Mouse (Mus musculus) megakaryocyte-erythroid progenitor cell, adult 5 weeks (primary cell): ENCODE data around the gene Sv2a. TPM values are rescaled to one million over a fixed set of nuclear protein-coding genes. Genes with fewer than 3 reads are reported as not detected.

Experiments
- polyA plus RNA-seq: library from polyadenylated mRNA; stranded (reverse); fragments of >175 nt; gene quantifications from 2 replicates; pipeline ENCODE4 v1.2.3, GENCODE M21; 2012

Sv2a gene
- 0.37 and 0.50 TPM in 2 replicates for polyA plus RNA-seq

DNA sequence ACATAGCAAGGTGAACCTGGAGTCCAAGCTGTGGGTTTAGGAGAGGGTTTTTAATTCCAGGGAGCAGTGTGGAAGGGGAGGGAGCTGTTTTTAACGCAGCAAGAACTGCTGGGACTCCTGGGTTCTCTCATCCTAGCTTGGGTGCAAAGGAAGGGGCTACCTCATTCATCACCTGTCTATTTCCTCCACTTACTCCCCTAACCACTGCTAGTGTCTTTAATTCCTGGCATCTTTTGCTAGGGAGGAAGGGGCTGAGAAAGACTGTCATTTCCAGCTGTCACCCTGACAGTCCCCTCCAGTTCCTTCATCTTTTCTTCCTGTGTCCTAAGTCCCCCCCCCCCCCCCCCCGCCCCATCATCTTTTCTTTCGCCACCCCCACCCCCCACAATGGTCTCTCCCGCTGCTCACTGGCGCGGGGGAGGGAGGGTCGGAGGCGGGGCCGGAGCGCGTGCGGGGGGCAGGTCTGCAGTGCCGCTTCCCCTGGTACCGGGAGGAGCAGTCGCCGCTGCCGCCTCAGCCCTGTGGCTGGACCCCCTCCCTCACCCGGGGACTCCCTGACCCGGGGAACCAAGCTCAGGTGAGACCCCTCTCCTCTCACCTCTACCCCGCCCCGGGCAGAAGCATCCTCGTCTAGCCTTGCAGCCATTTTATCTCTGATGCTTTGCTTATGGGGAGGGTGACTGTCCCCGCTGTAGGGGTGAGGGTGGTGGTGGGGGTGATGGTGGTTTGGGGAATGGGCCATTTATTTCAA is at the start of gene Sv2a:
TSS of gene Sv2a (plus strand) at position 425 of the 751 bp plus-strand sequence.

DNA sequence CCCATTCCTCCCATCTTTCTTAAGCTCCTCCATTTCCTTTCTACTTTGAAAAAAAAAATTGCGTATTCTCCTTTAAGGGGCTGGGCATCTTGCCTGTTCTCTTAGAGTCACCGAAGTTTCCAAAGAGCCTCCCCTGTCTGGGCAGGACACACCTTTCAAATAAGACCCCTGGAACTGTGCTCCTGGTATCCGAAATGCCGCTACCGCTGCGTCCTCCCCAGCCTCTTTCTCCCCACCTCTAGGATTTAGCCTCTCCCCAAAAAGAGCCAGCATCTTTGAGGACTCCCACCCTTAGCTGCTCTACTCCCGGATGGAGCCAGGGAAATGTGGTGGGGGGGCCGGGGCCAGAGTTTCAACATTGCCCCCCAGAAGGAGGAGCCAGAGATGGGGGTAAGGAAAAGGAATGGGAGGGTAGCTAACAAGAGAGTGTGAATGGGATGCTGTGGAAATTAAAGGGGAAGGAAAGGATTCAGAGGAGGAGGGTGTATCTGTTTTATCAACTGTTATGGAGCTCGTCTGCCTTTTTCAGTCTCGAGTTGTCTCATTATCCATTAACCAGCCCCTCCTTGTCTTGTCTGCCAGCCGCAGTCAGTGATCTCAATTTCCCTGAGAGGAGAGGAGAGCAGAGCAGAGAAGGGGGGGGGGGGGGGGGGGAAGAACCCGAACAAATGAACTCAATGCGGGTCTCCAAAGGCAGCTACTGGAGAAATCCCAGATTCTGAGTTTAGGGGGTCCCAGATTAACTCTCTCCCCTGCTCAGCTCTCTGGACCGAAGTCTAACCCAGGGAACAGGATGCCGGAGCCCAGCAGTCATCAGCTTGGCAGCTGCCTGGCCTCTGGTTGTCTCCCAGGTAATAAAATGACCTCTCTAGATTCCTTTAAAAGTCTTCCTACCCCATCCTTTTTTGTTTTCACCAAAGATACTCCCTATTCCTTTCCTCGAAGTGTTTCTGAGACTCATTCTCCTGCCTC is 18.8 kb upstream of the Sv2a start, which contains the start of gene Mtmr11:
TSS of gene Mtmr11 (plus strand) at position 136 of the 972 bp plus-strand sequence.

DNA sequence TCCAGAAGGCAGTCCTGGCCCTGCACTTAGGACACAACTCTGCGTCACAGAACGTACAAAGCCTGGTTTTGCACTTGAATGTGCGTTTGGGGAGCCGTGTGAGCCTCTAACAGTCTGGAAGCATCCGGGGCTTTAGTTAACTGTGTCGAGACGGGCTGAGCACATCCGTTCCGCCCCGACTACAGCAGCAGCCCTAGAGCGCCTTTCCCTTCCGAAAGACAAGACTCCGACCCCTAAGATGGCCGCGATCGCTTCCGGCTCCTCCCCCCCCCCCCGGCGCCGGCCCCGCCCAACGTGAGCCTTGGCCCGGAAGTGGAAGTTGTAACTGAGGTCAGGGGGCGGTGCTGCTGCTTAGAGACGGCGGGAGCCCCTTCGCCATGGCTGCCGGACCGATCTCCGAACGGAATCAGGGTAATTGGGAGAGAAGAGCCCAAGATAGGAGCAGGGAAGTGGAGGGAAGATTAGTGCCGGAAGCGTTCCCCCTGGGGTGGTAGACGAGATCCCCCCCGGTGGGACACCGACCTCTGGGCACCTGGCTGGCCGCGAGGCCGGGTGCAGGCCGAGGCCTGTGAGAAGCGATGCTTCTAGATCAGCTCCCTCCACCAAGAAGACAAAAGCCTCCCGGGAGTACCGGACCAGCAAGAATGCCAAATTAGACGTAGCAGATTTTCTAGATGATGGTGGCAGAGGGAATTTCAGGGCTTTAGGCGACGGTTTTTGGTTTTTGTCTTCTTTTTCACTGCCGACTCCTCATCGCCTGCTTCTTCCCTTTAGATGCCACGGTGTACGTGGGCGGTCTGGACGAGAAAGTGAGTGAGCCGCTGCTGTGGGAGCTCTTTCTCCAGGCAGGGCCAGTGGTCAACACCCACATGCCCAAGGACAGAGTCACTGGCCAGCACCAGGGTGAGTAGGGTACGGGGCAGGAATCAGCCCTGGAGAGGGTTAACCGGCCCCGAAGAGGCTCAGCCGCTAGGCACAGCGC is 8.5 kb upstream of the Sv2a start, which contains the start of gene Sf3b4:
TSS of gene Sf3b4 (plus strand) at position 136 of the 982 bp plus-strand sequence.

DNA sequence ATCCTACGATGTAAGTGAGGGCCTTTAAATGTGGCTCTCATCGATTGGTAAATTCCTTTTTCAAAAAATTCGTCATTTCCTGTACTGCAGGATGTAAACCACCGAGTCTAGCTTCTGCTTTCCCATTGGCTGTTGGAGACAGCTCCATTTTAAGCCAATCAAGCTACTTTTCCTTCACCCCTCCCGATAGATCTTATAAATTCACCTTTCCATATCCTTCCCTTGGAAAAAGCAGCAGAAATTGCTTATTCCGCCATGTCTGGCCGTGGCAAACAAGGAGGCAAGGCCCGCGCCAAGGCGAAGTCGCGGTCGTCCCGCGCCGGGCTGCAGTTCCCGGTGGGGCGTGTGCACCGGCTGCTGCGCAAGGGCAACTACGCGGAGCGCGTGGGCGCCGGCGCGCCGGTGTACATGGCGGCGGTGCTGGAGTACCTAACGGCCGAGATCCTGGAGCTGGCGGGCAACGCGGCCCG is 38.7 kb downstream of the Sv2a start, which contains the start of the genes Bola1 and Hist2h2ab:
TSS of gene Bola1 (minus strand) at position 49 of the 470 bp plus-strand sequence.
TSS of gene Hist2h2ab (plus strand) at position 205 of the 470 bp plus-strand sequence.

DNA sequence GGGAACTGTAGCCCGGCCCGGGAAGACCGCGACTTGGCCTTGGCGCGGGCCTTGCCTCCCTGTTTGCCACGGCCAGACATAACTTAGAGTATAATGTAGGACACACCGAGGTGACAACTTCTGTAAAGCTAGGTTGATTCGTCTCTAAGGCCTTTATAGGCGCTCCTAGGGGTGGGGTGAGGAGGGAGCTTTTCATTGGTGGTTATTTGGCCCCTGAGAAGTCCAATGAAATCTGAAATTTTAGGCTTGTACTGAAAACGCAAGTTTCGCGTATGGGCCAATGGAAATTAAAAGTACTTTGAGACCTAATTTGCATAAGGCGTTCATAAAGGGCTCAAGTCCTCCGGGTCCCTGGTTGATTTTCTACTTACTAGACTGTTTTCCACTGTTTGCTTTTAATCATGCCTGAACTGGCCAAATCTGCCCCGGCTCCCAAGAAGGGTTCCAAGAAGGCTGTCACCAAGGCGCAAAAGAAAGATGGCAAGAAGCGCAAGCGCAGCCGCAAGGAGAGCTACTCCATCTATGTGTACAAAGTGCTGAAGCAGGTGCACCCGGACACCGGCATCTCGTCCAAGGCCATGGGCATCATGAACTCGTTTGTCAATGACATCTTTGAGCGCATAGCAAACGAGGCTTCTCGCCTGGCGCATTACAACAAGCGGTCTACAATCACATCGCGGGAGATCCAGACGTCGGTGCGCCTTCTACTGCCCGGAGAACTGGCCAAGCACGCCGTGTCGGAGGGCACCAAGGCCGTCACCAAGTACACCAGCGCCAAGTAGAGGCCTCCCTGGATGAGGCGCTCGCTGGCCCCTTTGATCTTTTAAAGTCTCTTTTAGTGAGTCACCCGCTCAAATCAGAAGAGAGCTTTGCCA is 40.1 kb downstream of the Sv2a start, which contains the start of the genes Hist2h2ac and Hist2h2be:
TSS of gene Hist2h2ac (minus strand) at position 116 of the 875 bp plus-strand sequence.
TSS of gene Hist2h2be (plus strand) at position 355 of the 875 bp plus-strand sequence.

DNA sequence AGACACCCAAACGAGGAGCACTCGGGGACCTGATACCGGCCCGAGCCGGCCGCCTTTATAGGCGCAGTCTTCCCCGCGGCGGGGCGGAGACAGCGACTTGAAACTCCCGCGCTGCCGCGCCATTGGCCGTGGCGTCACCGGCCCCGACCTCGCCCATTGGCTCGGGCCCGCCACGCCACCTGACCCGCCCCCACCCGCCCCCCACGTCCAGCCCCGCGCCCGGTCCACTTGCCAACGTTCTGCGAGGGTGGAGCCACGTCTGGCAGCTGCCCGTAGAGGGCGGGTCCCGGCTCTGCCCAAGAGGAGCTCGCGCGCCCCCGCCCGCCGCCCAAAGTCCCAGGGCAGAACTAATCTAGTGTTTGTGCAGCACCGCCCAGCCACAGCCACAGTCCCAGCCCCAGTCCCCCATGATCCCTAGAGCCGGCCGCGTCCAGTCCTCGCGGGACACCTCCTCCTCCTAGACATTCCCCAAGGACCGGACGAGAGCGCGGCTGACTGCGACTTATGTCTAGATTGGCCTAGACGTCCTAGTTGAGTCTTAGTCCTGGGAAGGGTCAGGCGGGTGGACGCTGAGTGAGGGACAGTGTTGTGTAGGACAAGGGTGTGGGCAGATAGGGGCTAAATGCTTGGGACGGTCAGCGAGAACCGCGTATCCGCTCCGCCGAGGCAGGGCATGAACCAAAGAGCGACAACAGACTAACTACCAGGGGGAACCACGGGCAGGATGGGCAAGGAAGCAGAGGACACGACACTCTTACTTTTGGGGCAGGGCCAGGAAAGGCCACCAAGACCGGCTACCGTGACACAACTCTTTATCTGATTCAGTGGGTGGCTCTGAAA is 58.2 kb downstream of the Sv2a start, which contains the start of gene Hist2h3c2:
TSS of gene Hist2h3c2 (minus strand) at position 174 of the 840 bp plus-strand sequence.

DNA sequence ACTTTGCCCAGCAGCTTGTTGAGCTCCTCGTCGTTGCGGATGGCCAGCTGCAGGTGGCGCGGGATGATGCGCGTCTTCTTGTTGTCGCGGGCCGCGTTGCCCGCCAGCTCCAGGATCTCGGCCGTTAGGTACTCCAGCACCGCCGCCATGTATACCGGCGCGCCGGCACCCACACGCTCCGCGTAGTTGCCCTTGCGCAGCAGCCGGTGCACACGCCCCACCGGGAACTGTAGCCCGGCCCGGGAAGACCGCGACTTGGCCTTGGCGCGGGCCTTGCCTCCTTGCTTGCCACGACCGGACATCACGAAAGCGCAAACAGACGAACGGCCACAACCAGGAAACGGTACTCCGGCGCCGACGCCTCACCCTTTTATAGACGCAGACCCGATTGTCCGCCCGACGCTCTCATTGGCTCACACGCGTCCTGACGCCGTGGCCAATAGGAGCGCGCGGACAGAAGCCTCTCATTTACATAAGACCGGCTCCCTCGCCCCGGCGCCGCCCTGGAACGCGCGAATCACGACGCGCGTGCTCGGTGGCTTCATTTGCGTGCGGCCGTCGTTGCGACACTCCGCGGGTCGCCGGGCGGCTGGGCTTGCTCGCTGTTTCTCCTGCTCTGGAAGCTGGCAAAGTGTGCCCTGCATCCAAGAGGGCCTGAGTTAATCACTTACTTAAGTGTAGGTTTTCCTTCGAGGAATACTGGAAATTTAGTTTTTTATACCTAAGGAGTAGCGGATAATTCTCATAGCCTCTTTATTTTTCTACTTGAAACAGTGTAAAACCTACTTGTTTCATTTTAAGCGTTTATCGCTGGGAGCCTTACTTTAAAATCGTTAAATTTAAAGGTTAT is 59.2 kb downstream of the Sv2a start, which contains the start of gene Hist2h2aa2:
TSS of gene Hist2h2aa2 (minus strand) at position 328 of the 850 bp plus-strand sequence.

Other genes with a start within 250 kb of the Sv2a start
- gene Plekho1, start 185.2 kb upstream of the Sv2a start, polyA plus RNA-seq, result 232 TPM in 2 replicates
- gene Vps45, start 122.7 kb upstream of the Sv2a start, polyA plus RNA-seq, result 6.0 and 7.1 TPM in 2 replicates
- 3.0 and 4.9 TPM in 2 replicates for gene Otud7b, start 76.6 kb upstream of the Sv2a start, polyA plus RNA-seq
- not detected in 2 replicates for gene Mtmr11, start 19.1 kb upstream of the Sv2a start, polyA plus RNA-seq
- gene Sf3b4, start 8.8 kb upstream of the Sv2a start, polyA plus RNA-seq, result 524 and 591 TPM in 2 replicates
- gene Bola1, start 38.6 kb downstream of the Sv2a start, polyA plus RNA-seq, result 98.4 and 100 TPM in 2 replicates
- 1.1 and 2.0 TPM in 2 replicates for gene Hist2h2ab, start 38.7 kb downstream of the Sv2a start, polyA plus RNA-seq
- 18.4 and 18.7 TPM in 2 replicates for gene Hist2h2ac, start 39.7 kb downstream of the Sv2a start, polyA plus RNA-seq
- 0.49 and 0.75 TPM in 2 replicates for gene Hist2h2be, start 40.0 kb downstream of the Sv2a start, polyA plus RNA-seq
- gene Hist2h3c2, start 58.0 kb downstream of the Sv2a start, polyA plus RNA-seq, result 25.9 and 32.4 TPM in 2 replicates
- 261 and 264 TPM in 2 replicates for gene Hist2h2aa2, start 59.1 kb downstream of the Sv2a start, polyA plus RNA-seq
- gene Hist2h2aa1, start 64.3 kb downstream of the Sv2a start, polyA plus RNA-seq, result 1.3 and 8.5 TPM in 2 replicates
- gene Hist2h3c1, start 65.5 kb downstream of the Sv2a start, polyA plus RNA-seq, result not detected in 2 replicates
- 3.4 and 3.5 TPM in 2 replicates for gene Hist2h4, start 82.2 kb downstream of the Sv2a start, polyA plus RNA-seq
- 28.5 and 35.3 TPM in 2 replicates for gene Hist2h3b, start 87.5 kb downstream of the Sv2a start, polyA plus RNA-seq
- gene Hist2h2bb, start 88.6 kb downstream of the Sv2a start, polyA plus RNA-seq, result 0.36 and 1.4 TPM in 2 replicates
- gene Fcgr1, start 112.8 kb downstream of the Sv2a start, polyA plus RNA-seq, result 0.03 and 0.14 TPM in 2 replicates